Mouse (Mus musculus) R1 (cell line): ENCODE data around the gene Gm10720.
"Not testable (repeated sequence)": the region's sequence is repeated elsewhere in the genome, so short reads cannot be mapped to it uniquely, and the experiment has no call there.

Experiments
- DNase-seq: peaks from one replicate; pipeline ENCODE4 v3.0.0-alpha.2; 2018; ENCODE audit warnings: low read depth, low spot score

Gm10720 gene

GRCm38 (mm10) chr9:3015354-3015753 is at the start of gene Gm10720:
Gene Gm10720, plus strand, starts transcription at chr9:3015654.
- DNase-seq = not testable (repeated sequence)

- peak; percentile 69 for DNase-seq
Observed at GRCm38 (mm10) chr9:3000445-3000972, 14.9 kb upstream of the Gm10720 start, which contains the start of gene Gm10722. Gene Gm10722, plus strand, starts transcription at chr9:3000922.

- not testable (repeated sequence) for DNase-seq
Observed at GRCm38 (mm10) chr9:3001006-3001405, 14.4 kb upstream of the Gm10720 start.

GRCm38 (mm10) chr9:3001948-3002659 is 13.3 kb upstream of the Gm10720 start:
- DNase-seq = peak; percentile 64

- DNase-seq = not testable (repeated sequence)
Observed at GRCm38 (mm10) chr9:3002794-3003396, 12.6 kb upstream of the Gm10720 start, which contains the start of gene Gm11168. Gene Gm11168, plus strand, starts transcription at chr9:3003346.

GRCm38 (mm10) chr9:3006179-3006578 is 9.3 kb upstream of the Gm10720 start:
- not testable (repeated sequence) for DNase-seq

- not testable (repeated sequence) for DNase-seq
Observed at GRCm38 (mm10) chr9:3006636-3007035, 8.8 kb upstream of the Gm10720 start.

- DNase-seq = peak; percentile 34
Observed at GRCm38 (mm10) chr9:3007272-3007671, 8.2 kb upstream of the Gm10720 start.

- not testable (repeated sequence) for DNase-seq
Observed at GRCm38 (mm10) chr9:3009331-3009730, 6.1 kb upstream of the Gm10720 start.

- not testable (repeated sequence) for DNase-seq
Observed at GRCm38 (mm10) chr9:3012054-3012621, 3.3 kb upstream of the Gm10720 start.

GRCm38 (mm10) chr9:3012733-3013279 is 2.6 kb upstream of the Gm10720 start, which contains the start of gene Gm10721:
Gene Gm10721, plus strand, starts transcription at chr9:3013140.
- not testable (repeated sequence) for DNase-seq

GRCm38 (mm10) chr9:3015896-3016295 is 442 bp downstream of the Gm10720 start:
- not testable (repeated sequence) for DNase-seq

- DNase-seq = not testable (repeated sequence)
Observed at GRCm38 (mm10) chr9:3017108-3017507, 1.7 kb downstream of the Gm10720 start, which contains the start of gene Gm10719. Gene Gm10719, plus strand, starts transcription at chr9:3017408.

- not testable (repeated sequence) for DNase-seq
Observed at GRCm38 (mm10) chr9:3018944-3019343, 3.5 kb downstream of the Gm10720 start.

GRCm38 (mm10) chr9:3019835-3020727 is 4.6 kb downstream of the Gm10720 start:
- DNase-seq = not testable (repeated sequence)

GRCm38 (mm10) chr9:3022316-3023008 is 7.0 kb downstream of the Gm10720 start:
- DNase-seq = peak; percentile 63

- DNase-seq = not testable (repeated sequence)
Observed at GRCm38 (mm10) chr9:3023312-3023984, 8.0 kb downstream of the Gm10720 start, which contains the start of gene Gm10718. Gene Gm10718, plus strand, starts transcription at chr9:3023547.

- DNase-seq = not testable (repeated sequence)
Observed at GRCm38 (mm10) chr9:3023985-3024648, 8.7 kb downstream of the Gm10720 start.
